Mouse (Mus musculus): Measurements from ENCODE around the gene Pou3f3.

Gene Pou3f3

DNA sequence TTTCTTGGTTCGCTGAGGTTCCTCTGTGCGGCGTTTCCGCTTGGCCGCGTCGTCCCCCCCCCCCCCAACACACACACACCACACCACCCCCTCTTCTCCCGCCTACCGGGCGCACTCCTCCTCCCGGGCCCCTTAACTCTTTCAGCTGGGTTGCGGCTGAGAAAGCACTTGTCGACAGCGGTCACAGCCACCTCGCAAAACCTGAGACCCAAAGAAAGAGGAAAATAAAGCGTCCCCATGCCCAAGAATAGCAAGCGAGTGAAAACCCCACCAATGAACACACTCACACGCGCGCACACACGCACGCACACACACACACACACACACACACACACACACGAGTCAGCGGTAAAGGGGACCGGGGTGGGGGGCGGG lies 1.3 kb upstream of the Pou3f3 start:
- DNase-seq (ENCODE audit: extremely low read depth, insufficient read length, low spot score), result no peak

DNA sequence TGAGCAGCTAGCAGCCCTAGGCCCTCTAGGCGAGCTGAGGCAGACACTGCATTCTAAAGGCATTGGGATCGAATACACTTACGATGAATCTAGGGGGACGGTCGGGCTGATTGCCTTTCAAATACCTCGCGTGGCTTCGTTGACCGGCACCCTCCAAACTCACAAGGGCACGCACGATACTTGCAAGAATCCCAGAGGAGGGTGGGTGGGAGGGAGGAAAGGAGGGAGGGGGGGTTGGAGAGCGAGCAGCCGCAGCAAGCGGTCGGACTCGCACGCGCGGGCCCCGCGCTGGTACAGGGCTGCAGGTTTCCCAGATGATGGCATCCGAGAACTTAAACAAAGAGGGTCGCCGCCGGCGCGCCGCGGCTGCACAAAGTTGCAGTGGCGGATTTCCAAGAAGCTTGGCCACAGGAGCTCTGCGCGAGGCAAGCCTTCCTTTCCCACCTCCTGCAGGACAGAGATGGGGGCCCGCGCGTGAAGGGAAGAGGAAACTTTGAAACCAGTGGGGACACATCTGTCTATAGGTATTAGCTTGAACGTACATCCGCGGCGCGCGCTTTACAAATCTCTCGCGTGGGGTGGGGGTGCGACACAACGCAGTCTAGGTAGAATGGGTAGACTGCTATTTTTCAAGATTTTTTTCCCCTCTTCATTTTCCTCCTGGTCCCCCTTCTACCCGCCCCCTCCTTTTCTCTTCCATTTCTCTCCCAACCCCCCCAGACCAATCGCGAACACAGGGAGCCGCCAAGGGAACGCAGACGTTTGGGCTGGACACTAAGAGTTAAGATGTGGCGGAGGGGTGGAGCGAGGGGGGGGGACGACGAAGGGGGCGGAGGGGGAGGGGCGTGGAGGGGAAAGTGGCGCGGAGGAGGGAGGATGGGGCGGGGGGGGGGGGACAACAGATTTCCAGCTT lies 647 bp upstream of the Pou3f3 start:
- DNase-seq (ENCODE audit: extremely low read depth, insufficient read length, low spot score), result no peak

DNA sequence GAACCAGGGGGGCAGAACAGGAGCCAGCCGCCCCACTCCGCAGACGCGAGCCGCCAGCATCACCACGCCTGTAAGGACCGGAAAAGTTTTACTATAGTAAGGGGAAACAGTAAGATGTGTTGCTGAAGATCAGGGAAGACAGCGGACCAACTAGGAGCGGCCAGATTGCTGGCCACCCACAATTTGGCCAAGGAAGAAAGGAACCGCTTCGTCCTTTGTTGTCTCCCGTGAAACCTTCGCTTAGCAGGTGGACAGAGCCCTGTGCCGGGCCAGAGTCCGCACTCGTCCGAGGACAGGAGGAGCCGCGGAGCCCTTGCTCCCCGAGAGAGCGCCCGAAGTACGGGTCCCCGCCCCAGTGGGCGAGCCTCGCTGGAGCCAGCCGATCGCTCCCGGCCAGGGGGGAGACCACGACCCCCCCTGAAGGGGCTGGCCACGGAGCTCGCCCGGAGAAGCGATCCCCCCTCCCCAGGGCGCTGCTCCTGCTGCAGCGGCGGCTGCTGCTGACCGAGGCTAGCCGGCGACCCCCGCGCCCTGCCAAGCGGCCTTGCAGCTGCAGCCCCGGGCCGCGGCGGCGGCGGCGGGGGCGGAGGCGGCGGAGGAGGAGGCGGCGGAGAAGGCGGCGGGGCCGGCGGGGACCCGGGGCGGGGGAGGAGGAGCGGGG lies 933 bp downstream of the Pou3f3 start:
- no peak for DNase-seq (ENCODE audit: extremely low read depth, insufficient read length, low spot score)

DNA sequence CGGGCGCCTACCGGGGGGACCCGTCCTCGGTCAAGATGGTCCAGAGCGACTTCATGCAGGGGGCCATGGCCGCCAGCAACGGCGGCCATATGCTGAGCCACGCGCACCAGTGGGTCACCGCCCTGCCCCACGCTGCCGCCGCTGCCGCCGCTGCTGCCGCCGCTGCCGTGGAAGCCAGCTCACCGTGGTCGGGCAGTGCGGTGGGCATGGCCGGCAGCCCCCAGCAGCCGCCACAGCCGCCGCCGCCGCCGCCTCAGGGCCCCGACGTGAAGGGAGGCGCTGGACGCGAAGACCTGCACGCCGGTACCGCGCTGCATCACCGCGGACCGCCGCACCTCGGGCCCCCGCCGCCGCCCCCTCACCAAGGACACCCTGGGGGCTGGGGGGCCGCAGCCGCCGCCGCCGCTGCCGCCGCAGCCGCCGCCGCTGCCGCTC lies 1.8 kb downstream of the Pou3f3 start:
- DNase-seq (ENCODE audit: extremely low read depth, insufficient read length, low spot score), result no peak

DNA sequence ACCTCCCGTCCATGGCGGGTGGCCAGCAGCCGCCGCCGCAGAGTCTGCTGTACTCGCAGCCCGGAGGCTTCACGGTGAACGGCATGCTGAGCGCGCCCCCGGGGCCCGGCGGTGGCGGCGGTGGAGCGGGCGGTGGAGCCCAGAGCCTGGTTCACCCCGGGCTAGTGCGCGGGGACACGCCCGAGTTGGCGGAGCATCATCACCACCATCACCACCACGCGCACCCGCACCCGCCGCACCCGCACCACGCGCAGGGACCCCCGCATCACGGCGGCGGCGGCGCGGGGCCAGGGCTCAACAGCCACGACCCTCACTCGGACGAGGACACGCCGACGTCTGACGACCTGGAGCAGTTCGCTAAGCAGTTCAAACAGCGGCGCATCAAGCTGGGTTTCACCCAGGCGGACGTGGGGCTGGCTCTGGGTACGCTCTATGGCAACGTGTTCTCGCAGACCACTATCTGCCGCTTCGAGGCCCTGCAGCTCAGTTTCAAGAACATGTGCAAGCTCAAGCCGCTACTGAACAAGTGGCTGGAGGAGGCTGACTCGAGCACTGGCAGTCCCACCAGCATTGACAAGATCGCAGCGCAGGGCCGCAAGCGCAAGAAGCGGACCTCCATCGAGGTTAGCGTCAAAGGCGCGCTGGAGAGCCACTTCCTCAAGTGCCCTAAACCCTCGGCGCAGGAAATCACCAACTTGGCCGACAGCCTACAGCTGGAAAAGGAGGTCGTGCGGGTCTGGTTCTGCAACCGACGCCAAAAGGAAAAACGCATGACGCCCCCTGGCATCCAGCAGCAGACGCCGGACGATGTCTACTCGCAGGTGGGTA lies 2.4 kb downstream of the Pou3f3 start:
- no peak for DNase-seq (ENCODE audit: extremely low read depth, insufficient read length, low spot score)

DNA sequence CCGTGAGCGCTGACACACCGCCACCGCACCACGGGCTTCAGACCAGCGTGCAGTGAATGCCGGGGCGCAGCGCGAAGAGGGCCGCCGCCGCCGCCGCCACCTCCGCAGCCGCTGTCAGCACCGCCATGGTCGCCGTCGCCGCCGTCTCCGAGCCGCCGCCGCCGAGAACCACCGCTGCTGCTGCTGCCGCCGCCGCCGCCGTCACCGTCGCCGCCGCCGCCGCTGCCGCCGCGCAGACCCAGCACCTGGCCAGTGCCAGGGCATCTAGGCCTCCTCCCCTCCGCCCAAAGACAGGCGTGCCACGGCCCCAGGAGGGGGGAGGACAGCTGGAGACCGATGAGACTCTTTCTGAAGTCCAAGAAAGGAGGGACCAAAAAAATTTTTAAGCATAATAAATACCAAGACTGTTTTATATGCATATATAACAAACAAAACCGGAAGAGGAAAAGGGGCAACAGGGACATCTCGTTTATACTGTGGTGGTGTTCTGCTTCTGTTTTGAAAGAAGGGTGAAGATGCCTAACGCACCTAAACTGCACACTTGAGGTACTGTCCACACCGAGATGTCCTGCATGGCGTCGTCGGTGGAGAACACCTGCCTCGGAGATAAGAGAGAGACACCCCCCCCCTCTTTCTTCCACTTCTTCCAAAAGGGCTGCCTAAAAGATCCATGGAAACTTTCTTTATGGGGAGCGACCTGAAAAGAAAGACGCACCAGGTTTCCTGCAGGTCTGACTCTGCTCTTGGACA lies 3.2 kb downstream of the Pou3f3 start:
- DNase-seq (ENCODE audit: extremely low read depth, insufficient read length, low spot score), result no peak

DNA sequence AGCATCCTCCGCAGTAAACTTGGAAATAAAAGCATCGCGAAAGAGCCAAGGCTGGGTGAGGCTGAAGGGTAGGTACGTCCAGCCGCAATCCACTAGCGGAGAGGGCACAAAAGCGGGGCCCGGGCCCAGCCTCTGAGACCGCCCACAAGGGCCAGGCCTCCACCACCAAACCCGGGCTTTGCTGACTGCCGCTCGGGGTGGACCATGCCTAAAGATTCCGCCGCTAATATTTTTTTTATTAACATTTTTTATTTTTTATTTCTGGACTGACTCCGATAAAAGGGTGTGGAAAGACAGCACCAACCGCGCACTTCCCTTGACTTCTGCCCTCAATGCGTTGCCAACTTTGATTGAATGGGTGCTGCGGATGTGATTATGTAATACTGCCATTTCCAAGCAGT lies 3.9 kb downstream of the Pou3f3 start:
- DNase-seq (ENCODE audit: extremely low read depth, insufficient read length, low spot score), result no peak

DNA sequence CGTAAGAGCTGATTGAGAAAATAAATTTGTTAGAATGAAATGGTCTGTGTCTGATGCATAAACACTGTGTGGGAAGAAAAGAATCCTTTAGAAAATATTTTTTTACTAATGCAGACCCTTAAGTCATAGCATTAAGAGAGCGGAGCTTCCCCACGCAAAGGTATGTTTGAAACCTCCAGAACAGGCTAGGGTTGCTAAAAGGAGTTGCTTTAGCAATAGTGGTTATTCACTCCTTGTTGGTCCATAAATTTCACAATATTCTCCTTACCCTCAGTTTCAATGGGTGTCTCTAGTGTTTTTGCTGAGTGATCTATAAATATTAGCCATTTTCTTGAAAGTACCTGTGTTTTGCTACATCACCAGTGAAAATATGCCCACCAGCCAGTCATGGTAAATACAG lies 4.6 kb downstream of the Pou3f3 start:
- no peak for DNase-seq (ENCODE audit: extremely low read depth, insufficient read length, low spot score)

DNA sequence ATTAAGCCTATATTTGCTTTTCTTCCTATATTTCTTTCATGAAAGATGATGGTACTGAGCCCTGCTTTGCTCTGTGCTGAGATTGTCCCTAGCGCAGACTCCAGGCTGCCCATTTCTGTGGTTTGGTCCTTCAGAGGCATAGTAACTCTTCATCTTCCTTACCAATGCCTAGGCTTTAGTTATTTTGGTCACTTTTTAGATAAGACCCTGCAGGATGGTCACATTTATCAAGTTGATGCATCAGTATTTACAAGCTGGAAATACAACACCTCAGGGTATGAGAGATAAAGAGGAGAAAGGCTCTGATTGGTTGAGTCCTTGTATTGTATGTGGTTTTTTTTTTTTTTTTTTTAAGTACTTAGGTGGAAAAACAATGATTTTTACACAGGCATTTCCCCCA lies 5.2 kb downstream of the Pou3f3 start:
- no peak for DNase-seq (ENCODE audit: extremely low read depth, insufficient read length, low spot score)

DNA sequence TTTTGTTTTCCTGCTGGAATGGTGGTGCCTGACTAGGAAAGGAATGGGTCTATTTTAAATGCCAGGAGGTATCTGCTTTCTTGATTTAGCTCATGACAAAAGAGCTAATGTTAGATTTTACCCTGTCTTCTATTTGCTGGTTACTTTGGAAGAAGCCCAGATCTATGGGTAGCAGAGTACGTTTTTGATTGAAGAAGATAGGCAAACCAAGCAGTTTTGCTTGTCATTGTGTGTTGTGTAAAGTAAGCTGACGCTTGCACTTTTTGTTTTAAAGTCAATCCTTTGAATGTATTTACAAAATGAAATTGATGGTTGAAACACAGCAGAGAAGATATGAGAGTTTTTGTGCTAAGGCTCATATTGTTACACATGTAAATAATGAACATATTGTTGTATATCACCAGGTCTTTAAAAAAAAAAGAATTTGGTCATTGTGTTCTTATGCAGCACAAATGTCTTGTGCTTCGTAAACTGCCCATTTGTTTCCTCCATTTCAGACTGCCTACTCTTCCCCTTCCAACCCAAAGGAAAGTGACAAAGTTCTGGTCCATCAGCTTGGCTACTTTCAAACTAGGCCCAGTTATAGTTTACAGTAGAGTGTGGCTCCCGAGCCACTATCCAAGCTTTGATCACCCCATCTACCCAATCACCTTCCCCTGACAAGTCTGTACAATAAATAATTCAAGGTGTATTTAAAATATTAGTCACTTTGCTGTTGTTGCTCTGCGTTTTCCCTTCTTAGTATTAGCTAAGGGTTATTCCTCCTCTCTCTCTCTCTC lies 6.5 kb downstream of the Pou3f3 start:
- DNase-seq (ENCODE audit: extremely low read depth, insufficient read length, low spot score), result no peak

DNA sequence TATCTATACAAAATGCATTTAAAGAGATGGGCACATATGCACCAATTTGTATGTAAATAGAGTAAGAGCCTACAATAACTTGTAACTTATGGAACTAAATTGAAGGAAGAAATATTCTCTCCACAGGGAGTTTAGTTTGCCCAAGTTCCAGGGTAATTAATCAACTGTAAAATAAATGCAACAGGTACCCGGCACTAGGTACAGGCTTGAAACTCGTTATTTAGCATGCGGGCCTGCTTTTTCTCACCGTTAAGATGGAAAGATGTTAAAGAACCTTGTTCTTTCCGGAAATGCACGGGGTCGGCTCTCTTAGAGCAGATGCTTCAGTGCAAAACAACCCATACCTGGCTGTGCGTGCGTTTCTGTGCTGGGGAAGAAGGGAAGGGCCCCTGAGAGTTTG lies 7.4 kb downstream of the Pou3f3 start:
- no peak for DNase-seq (ENCODE audit: extremely low read depth, insufficient read length, low spot score)

DNA sequence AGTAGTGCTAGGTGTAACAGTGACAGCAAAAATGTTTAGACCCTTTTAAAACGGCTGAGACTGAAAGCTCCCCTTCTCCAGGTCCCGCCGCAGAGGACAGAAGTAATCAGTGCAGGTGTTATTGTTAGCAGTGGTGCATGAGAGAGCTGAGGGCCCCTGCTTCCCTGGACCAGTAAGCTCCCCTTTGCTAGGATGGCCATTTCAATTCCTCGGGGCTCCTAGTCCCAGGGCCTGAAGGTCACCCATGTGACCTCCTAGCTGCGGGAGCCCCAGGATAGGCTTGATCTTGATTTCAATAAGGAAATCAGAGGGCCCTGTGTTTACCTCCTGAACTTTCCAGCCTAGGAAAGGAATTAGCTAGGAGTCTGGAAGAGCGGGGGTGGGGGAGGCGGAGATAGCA lies 7.9 kb downstream of the Pou3f3 start:
- DNase-seq (ENCODE audit: extremely low read depth, insufficient read length, low spot score), result no peak

DNA sequence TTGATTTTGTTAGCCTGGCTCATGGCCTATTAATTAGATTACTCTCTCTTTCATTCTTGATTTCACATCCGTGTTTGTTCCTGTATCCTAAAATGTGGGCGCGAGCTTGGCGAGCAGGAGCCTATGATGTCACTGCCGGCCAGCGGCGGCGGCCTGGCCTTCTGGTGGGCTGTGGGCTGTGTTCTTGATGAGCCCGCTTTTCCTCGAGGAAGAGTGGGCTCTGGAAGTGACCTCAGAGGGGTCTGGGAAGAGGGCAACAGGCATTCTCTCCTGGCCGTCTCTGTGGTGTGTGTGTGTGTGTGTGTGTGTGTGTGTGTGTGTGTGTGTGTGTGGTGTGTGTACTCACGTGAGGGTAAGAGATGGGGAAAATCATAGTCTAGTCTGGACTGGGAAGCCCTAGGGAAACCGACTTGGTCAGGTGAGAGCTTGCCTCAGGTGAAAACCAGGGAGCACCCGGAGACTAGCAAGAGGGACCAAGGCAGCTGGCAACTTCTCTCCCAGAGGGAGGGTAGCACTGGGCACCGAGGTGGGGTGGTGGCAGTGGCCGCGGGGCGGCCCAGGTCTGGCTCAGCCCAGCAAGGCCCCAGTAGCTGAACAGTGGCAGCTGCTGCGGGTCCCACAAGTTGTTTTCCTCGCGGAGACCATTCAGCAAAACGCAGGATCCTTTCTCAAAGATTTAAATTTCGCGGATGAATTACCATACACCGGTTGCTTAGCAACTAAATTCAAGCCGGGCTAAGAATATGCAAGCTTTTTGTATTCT lies 8.5 kb downstream of the Pou3f3 start:
- DNase-seq (ENCODE audit: extremely low read depth, insufficient read length, low spot score), result no peak

DNA sequence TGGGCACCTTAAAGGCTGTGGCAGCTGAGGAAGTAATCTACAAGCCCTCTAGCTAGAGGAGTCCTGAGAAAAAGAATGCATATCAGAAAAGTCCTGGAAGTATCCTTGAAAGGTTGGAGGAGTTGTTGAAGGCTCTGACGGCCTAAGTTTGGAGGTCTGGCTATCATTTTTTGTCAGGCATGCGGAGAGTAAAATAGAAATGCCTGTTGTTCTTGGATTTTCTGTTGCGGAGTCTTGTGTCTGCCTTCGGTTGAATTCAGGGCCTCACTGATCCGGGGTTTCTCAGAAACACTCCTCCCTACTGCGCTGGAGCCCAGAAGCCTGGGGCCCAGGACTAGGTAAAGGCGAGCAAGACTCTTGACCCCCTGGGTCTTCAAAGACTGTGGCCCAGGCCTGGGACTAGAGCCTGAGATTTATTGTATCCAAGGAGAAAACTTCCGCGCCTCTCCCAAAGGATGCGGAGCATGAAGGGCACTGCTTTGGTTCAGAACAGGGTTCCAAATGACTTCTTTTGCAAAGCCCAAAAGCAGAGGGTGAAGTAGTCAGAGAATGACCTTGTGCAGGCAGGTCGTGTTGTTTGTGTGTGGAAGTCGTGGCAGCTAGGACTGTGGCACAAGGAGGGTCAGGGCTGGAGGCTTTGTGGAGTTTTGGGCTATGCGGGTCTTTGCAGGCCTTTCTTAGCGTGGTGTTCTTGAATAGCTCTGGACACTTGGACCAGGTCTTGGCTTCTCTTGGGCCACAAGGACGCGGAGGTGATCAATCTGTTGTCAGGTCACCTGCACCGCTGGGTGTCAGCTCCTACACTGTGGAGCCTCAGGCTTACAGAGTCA lies 9.6 kb downstream of the Pou3f3 start:
- no peak for DNase-seq (ENCODE audit: extremely low read depth, insufficient read length, low spot score)

DNA sequence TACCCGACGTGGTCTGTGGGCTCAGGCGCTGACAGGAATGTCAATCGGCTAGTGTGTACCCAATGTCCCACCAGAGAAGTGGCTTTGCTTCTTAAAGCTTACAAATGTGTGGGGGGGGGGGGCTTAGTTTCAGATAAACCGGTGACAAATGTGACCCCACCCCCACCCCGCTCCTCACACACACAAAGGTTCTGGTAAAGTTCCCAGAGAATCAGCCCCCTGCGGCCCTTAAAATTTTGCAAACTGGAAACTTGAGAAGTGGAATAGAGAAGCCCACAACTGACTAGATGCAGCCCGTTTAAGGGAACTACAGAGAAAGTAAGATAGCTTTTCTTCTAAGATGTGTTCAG lies 10.2 kb downstream of the Pou3f3 start:
- DNase-seq (ENCODE audit: extremely low read depth, insufficient read length, low spot score), result no peak

DNA sequence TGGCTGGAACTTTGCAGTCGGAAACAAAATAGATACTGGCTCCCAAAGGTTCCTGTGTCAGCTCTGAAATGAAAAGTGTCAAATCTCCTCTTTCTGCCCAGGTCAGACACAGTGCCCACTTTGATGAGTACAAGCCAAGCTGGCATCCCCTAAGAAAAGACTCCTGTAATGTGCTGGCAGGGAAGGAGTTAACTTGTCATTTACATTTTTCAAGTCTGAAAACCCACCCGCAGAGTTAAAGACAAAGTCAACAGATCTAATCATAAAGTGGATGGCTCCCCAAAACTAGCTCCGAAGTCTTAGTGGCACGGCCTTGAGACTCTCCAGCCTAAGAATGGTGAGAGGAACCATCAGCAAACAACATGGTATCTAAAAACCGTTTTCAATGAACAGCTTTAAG lies 11.6 kb downstream of the Pou3f3 start:
- DNase-seq (ENCODE audit: extremely low read depth, insufficient read length, low spot score), result no peak

DNA sequence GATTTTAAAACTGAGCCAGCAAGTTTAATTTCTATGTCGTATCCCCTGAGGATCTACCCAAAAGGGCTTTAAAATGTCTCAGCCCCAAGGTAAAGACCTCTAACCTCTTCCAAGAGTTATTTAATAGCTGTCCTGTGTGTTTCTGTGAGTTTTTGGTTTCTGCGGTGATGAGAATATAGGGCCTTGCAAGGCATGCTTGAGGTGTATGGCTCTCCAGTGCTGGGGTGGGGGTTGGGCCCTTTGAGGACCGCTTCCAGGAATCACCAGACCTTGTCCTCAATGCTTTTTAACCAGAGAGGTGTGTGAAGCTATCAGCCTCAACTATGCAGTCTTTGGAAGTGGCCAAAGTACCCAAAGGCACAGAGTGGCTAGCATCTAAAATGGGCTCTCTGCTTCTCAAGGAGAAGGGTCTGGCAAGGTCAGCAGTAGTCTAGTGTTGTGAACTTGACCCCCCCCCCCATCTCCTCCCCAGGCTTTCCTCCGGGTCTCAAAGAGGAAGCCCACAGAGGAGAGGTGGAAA lies 12.1 kb downstream of the Pou3f3 start:
- DNase-seq (ENCODE audit: extremely low read depth, insufficient read length, low spot score), result no peak

DNA sequence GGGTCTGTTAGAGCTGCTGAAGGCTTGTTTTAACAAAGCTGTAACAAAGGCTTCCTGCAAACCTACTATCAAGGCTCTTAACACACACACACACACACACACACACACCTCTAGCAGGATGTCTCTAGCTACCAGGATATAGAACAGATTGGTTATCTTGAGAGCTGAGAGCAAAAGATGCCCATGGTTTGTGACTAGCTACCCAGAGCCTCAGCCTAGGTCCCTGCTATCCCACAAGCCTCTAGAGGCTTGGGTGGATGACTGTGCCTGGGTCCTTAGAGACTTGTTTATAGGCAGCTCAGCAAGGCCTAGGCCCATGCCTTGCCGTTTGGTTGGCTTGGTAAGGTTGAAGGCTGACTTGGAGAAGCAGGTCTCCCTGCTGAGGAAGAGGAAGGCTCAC lies 13.5 kb downstream of the Pou3f3 start:
- DNase-seq (ENCODE audit: extremely low read depth, insufficient read length, low spot score), result no peak

Measured in 3134 (cell line).